Mouse (Mus musculus) cerebellum, adult 2 months (tissue): ENCODE measurements around the gene Bcl2.

Source experiments
- CTCF ChIP-seq: fragments of 200-500 bp; IDR thresholded peaks from 2 replicates; pipeline ENCODE4 v1.5.1; 2011; ENCODE audit warnings: low read depth, mild to moderate bottlenecking, control low read depth, low read length, moderate library complexity, borderline replicate concordance; ENCODE audit not compliant: insufficient read depth
- POLR2A ChIP-seq: fragments of 200-500 bp; IDR thresholded peaks from 2 replicates; pipeline ENCODE4 v1.6.1; 2011; ENCODE audit warnings: low read length, control low read depth, borderline replicate concordance; ENCODE audit not compliant: insufficient read depth

DNA sequence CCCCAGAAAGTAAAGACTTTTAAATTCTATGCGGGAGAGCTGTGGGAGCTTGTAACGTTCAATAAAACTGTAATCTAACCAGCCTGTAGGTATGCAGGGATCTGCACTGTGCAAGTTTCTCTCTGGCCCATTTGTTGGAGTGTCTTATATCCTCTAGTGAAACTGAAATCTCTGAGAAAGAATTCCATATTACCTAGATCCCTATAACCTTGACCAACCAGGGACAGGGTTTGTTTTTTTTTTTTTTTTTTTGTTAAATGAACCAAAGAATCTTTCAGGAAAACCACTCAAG, 115.8 kb downstream of the Bcl2 start:
- no peak for TF ChIP-seq POLR2A
- no peak for TF ChIP-seq CTCF
